Mouse (Mus musculus) left cerebral cortex, postnatal 25 days (tissue): ENCODE measurements at regions not wholly inside any gene's neighbourhood (a gene's known extent, or its start where the extent isn't known, plus 50 kb on each side); places are given as distances from the start of the nearest gene placed in this dataset.

Source experiments
- DNase-seq, 2 experiments: peaks; one replicate each; pipeline ENCODE4 v3.0.0; 2022; ENCODE audit warnings: low spot score in 2 of 2, mixed read lengths in 1 of 2
- intact Hi-C: fragments of 180-260 bp; cut with DNase I; formaldehyde crosslinking; loops from one replicate; pipeline ENCODE4 v1.15.1; 2025

- no peak for DNase-seq
- intact Hi-C loops, result no loop called here
Observed at GRCm38 (mm10) chr3:40472766-40473165, 58.3 kb upstream of the Intu start.

DNA sequence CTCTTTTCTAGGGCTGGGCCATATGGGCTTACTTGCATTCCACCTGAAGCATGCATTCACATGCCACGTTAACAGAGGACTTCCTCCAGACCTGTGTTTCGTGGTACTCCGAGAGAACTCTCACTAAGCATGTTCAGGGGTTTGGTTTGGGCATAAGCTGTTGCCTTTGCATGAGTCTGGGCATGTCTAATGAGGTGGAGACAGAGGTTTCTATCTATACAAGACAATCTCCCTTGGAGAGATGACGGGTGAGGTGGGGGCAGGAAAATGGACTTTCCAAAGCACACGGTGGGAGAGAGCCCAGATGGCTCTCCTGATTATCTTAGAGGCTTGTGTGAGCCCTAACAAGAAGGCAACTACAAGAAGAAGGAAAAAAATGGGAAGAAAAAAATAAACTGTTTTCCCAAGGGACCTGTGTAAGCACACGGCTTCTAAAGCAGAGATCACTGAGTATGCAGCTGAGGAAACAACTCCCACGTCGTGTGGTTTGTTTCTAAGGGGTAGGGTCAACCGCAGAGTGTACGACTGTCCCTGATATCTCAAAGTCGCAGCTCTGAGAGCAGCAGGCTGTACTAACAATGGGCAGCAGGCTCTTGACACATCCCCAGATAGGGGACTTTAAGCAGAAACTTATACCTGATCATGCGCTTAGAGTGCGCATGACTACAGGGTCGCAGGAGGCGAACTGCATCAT is 50.7 kb upstream of the Intu start:
- intact Hi-C loops, result no loop called here
- no peak for DNase-seq
